Mouse (Mus musculus) testis, adult 2 months (tissue): ENCODE measurements around the gene Wdr86.

Source experiments
- CTCF ChIP-seq: fragments of 200-500 bp; IDR thresholded peaks from 2 replicates; pipeline ENCODE4 v1.5.1; 2012; ENCODE audit warnings: low read depth, mild to moderate bottlenecking, inconsistent platforms, low read length, moderate library complexity; ENCODE audit not compliant: control insufficient read depth, insufficient read depth, insufficient replicate concordance
- POLR2A ChIP-seq: fragments of 200-500 bp; IDR thresholded peaks from 2 replicates; pipeline ENCODE4 v1.6.1; 2012; ENCODE audit warnings: low read depth, mild to moderate bottlenecking, inconsistent platforms, low read length, moderate library complexity; ENCODE audit not compliant: control insufficient read depth

- no peak for TF ChIP-seq CTCF
- no peak for TF ChIP-seq POLR2A
These were observed 19.2 kb upstream of the Wdr86 start for GRCm38 (mm10) chr5:24749731-24750130.
